Comparison of ENCODE assay signal across 9 mouse cellular contexts in genomic region chr13:64002945-64003459, GRCm38 (mm10).
A peak's percentile ranks its signal among the peaks of the same experiment; 100 is the strongest.
DNase-seq lines count a peak whose midpoint lies in the region; ATAC-seq lines count a peak whose summit lies in the region.
"Had no signal": no experiment of that assay in that cellular context is flagged by ENCODE, and none has a peak within 500 bp of the region (broad histone marks: within the 10 kb centered on the region; RNA-seq: fewer than 3 reads in every experiment).

No protein-coding gene starts in this region.

- no peaks in the 10 kb centered on the region for H3K36me3 ChIP-seq in forebrain, embryonic 13.5 days (ENCODE audit: poor library complexity, severe bottlenecking)

- WGBS in forebrain, embryonic 13.5 days, result 4% methylated on average over 6 of the region's 6 CpGs

- peaks cover 11% of the 10 kb centered on the region for H3K4me1 ChIP-seq in forebrain, embryonic 13.5 days
- H3K4me1 ChIP-seq: megakaryocyte, embryonic 14.5 days had no signal

- 0 out of 2 replicates have a peak overlapping the region, but pooled peaks have one; percentile 12 for H3K9ac ChIP-seq in forebrain, embryonic 13.5 days

- peak; percentile 69; the same call in 1 of the 2 replicates for ATAC-seq in forebrain, embryonic 13.5 days
- ATAC-seq in CD4-positive, CD25-positive, alpha-beta regulatory T cell, adult 4 months, result no peak

- H3K27ac ChIP-seq in forebrain, embryonic 13.5 days, result no peak overlapping the region

- no peaks in the 10 kb centered on the region for H3K9me3 ChIP-seq in forebrain, embryonic 13.5 days (replicated peaks)
- H3K9me3 ChIP-seq: megakaryocyte, embryonic 14.5 days had no signal

- no peak overlapping the region for H3K4me2 ChIP-seq in forebrain, embryonic 13.5 days

- no peak overlapping the region for H3K4me3 ChIP-seq in forebrain, embryonic 13.5 days
- H3K4me3 ChIP-seq: megakaryocyte, embryonic 14.5 days had no signal

- peak; percentile 25 for DNase-seq in urinary bladder, postnatal 14 days (ENCODE audit: low spot score)
- DNase-seq in urinary bladder, adult 18-20 months (ENCODE audit: low spot score in 2 of 2), result no peak
- DNase-seq in lung, postnatal 14 days, result peak; percentile 48
- no peak for DNase-seq in testis, postnatal 14 days (ENCODE audit: low spot score)
- DNase-seq in thymus, postnatal 14 days, result no peak
- DNase-seq: thymus, postnatal 36 days had no signal

- peaks cover 60% of the 10 kb centered on the region for H3K27me3 ChIP-seq in forebrain, embryonic 13.5 days

Comparison
In these comparisons a context has a peak if more than half of its experiments do, and no peak if none do; other contexts are left out.
1. DNase-seq: peak in urinary bladder, postnatal 14 days (single experiment) and lung, postnatal 14 days (single experiment); none in urinary bladder, adult 18-20 months (0 of 2), testis, postnatal 14 days (single experiment) and thymus, postnatal 14 days (single experiment).